Mouse (Mus musculus): ENCODE measurements at regions not wholly inside any gene's neighbourhood (a gene's known extent, or its start where the extent isn't known, plus 50 kb on each side); places are given as distances from the start of the nearest gene placed in this dataset.

DNA sequence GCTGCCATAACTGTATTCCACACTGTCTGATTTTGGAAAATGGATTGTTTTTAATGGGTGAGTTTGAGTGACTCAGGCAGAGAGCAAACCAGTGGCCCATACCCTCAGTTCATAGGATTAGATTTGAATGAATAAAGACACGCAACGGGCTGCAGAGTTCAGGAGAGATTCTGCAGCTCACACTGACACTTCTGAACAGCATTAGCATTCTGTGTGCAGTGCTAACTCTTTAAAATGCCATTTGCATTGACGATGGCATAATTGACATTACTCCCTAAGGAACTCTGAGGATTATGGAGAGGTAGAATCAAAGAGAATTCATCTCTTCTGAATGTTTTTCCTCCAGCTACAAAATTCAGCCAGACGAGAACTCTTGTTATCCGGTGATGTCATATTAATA, 129.4 kb upstream of the Ccng1 start:
- TF ChIP-seq EP300 (IDR thresholded peaks at IDR 0.05) (no peak), CTCF (IDR thresholded peaks at IDR 0.05) (no peak)

All from lung, postnatal 0 days (tissue).